Mouse (Mus musculus): ENCODE measurements around the gene Klf17. TPM values are rescaled to one million over a fixed set of nuclear protein-coding genes. Genes with fewer than 3 reads are reported as not detected.
"Not testable (repeated sequence)": the region's sequence is repeated elsewhere in the genome, so short reads cannot be mapped to it uniquely, and the experiment has no call there.

Klf17 gene
- polyA plus RNA-seq, 1 experiment, result not detected

DNA sequence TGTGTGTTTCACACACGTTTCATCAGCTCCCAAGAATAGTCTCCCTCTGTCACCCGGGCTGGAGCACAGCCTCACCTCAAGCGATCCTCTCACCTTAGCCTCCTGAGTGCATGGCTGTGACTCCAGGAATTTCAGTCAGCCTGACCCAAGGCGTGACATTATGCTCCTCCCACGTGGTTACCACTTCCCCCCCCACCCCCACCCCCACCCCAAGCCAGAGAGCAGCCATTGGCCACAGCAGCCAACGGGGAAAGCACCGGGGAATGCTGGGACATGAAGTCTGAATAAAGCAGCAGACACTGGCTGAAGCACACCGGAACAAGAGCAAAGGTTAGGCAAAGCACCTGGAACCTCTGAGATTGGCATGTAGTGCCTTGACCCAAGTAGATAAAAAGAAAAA lies 21.5 kb upstream of the Klf17 start:
- DNase-seq, result peak; percentile 79
- no peak overlapping the region for H3K27ac ChIP-seq (ENCODE audit: insufficient read depth, low read depth, low read length)
- peak overlapping the region; percentile 7; the same call in 1 of the 2 replicates for H3K4me3 ChIP-seq (ENCODE audit: insufficient read depth, low read depth, low read length)

DNA sequence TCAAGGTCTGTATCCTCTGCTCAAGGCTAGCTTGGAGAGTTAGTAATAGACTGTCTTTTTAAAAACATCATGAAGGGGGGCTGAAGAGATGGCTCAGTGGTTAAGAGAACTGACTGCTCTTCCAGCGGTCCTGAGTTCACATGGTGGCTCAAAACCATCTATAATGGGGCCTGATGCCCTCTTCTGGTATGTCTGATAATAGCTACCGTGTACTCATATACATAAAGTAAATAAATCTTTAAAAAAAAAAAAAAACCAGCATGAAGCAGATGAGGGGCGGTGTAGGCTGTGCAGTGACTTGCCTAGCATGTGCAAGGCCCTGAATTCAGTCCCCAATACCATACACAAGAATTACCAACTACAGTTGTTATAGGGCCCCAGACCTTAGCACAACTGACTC lies 17.5 kb upstream of the Klf17 start:
- WGBS, result 83% methylated on average over 3 of the region's 3 CpGs

More for the DNA sequence above, 21.5 kb upstream of the Klf17 start:
- no peaks in the 10 kb centered on the region for H3K4me1 ChIP-seq (ENCODE audit: control insufficient read depth, insufficient read depth, low read length)
- TF ChIP-seq CTCF (conservative IDR thresholded peaks at IDR 0.05; ENCODE audit: insufficient read depth, insufficient read length, low read depth, low read length), result no peak
- no peak for TF ChIP-seq POLR2A (IDR thresholded peaks at IDR 0.05; ENCODE audit: low read depth, low read length)
- WGBS, result 19% methylated on average over 8 of the region's 8 CpGs
- no peaks in the 10 kb centered on the region for H3K27me3 ChIP-seq (replicated peaks; ENCODE audit: control insufficient read depth, insufficient read depth, low read length)
- H3K36me3 ChIP-seq (ENCODE audit: control insufficient read depth, insufficient read depth, low read length), result no peaks in the 10 kb centered on the region

GRCm38 (mm10) chr4:117772960-117773359 lies 7.5 kb upstream of the Klf17 start:
- no peak for DNase-seq
- Histone ChIP-seq H3K4me1 (ENCODE audit: control insufficient read depth, insufficient read depth, low read length) (no peaks in the 10 kb centered on the region), H3K27ac (ENCODE audit: insufficient read depth, low read depth, low read length) (no peak overlapping the region), H3K36me3 (ENCODE audit: control insufficient read depth, insufficient read depth, low read length) (no peaks in the 10 kb centered on the region), H3K27me3 (replicated peaks; ENCODE audit: control insufficient read depth, insufficient read depth, low read length) (no peaks in the 10 kb centered on the region), H3K4me3 (ENCODE audit: insufficient read depth, low read depth, low read length) (no peak overlapping the region)
- TF ChIP-seq CTCF (conservative IDR thresholded peaks at IDR 0.05; ENCODE audit: insufficient read depth, insufficient read length, low read depth, low read length) (no peak), POLR2A (IDR thresholded peaks at IDR 0.05; ENCODE audit: low read depth, low read length) (no peak)
- WGBS, result 43% methylated on average over 9 of the region's 9 CpGs

More for the DNA sequence above, 17.5 kb upstream of the Klf17 start:
- no peaks in the 10 kb centered on the region for H3K36me3 ChIP-seq (ENCODE audit: control insufficient read depth, insufficient read depth, low read length)
- no peak for DNase-seq
- H3K27ac ChIP-seq (ENCODE audit: insufficient read depth, low read depth, low read length), result no peak overlapping the region
- no peak for TF ChIP-seq POLR2A (IDR thresholded peaks at IDR 0.05; ENCODE audit: low read depth, low read length)
- no peak for TF ChIP-seq CTCF (conservative IDR thresholded peaks at IDR 0.05; ENCODE audit: insufficient read depth, insufficient read length, low read depth, low read length)
- no peaks in the 10 kb centered on the region for H3K27me3 ChIP-seq (replicated peaks; ENCODE audit: control insufficient read depth, insufficient read depth, low read length)
- H3K4me3 ChIP-seq (ENCODE audit: insufficient read depth, low read depth, low read length), result no peak overlapping the region
- no peaks in the 10 kb centered on the region for H3K4me1 ChIP-seq (ENCODE audit: control insufficient read depth, insufficient read depth, low read length)

DNA sequence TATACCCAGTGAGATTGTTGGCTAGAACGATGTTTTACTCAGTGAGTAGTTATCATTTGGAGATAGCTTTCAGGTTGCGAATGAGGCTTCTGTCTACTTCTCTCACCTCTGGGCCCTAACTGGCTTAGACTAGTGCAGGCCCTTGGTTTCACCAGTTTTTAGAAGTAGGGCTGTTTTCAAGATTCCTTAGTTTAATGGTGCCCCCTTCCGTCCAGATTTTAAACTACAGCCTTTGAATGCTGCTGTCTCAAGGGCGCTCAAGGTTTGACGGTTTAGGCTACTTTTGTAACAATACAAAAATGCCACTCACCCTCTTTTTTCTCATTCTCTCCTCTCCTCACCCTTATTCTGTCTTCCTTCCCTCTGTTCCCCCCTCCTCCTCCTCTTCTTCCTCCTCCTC lies 5.5 kb upstream of the Klf17 start:
- Histone ChIP-seq H3K36me3 (ENCODE audit: control insufficient read depth, insufficient read depth, low read length) (no peaks in the 10 kb centered on the region), H3K27me3 (replicated peaks; ENCODE audit: control insufficient read depth, insufficient read depth, low read length) (no peaks in the 10 kb centered on the region), H3K4me3 (ENCODE audit: insufficient read depth, low read depth, low read length) (no peak overlapping the region), H3K27ac (ENCODE audit: insufficient read depth, low read depth, low read length) (no peak overlapping the region), H3K4me1 (ENCODE audit: control insufficient read depth, insufficient read depth, low read length) (no peaks in the 10 kb centered on the region)
- TF ChIP-seq CTCF (conservative IDR thresholded peaks at IDR 0.05; ENCODE audit: insufficient read depth, insufficient read length, low read depth, low read length), result peak; percentile 41
- no peak for TF ChIP-seq POLR2A (IDR thresholded peaks at IDR 0.05; ENCODE audit: low read depth, low read length)
- DNase-seq, result peak; percentile 80
- 21% methylated on average over 5 of the region's 5 CpGs for WGBS

DNA sequence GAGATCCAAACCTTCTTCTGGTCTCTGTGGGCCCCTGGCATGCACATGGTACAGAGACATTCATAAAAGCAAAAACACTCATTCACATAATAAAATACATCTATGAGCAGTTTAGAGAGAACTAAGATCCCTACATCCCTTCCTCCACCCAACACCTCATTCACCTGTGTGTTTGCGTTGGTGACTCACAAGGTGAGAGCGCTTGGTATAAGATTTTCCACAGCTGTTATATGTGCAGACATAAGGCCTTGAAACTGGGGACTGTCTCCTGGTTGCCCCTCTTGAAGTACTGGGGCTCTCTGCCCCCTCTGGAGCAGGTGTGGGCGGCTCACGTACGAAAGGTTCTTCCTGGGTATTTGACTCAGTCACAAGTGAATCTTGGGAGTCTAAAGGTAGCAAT lies 5.3 kb downstream of the Klf17 start:
- Histone ChIP-seq H3K4me1 (ENCODE audit: control insufficient read depth, insufficient read depth, low read length) (no peaks in the 10 kb centered on the region), H3K36me3 (ENCODE audit: control insufficient read depth, insufficient read depth, low read length) (no peaks in the 10 kb centered on the region), H3K27me3 (replicated peaks; ENCODE audit: control insufficient read depth, insufficient read depth, low read length) (no peaks in the 10 kb centered on the region), H3K27ac (ENCODE audit: insufficient read depth, low read depth, low read length) (no peak overlapping the region), H3K4me3 (ENCODE audit: insufficient read depth, low read depth, low read length) (no peak overlapping the region)
- DNase-seq, result no peak
- WGBS, result 93% methylated on average over 5 of the region's 5 CpGs
- no peak for TF ChIP-seq CTCF (conservative IDR thresholded peaks at IDR 0.05; ENCODE audit: insufficient read depth, insufficient read length, low read depth, low read length)
- TF ChIP-seq POLR2A (IDR thresholded peaks at IDR 0.05; ENCODE audit: low read depth, low read length), result no peak

- not testable (repeated sequence) for H3K27me3 ChIP-seq (replicated peaks; ENCODE audit: control insufficient read depth, insufficient read depth, low read length); H3K4me1 ChIP-seq (ENCODE audit: control insufficient read depth, insufficient read depth, low read length); H3K27ac ChIP-seq (ENCODE audit: insufficient read depth, low read depth, low read length); DNase-seq; H3K4me3 ChIP-seq (ENCODE audit: insufficient read depth, low read depth, low read length); H3K36me3 ChIP-seq (ENCODE audit: control insufficient read depth, insufficient read depth, low read length)
- WGBS, result 52% methylated on average over 5 of the region's 5 CpGs
Observed at GRCm38 (mm10) chr4:117752469-117752868, 13.0 kb downstream of the Klf17 start.

DNA sequence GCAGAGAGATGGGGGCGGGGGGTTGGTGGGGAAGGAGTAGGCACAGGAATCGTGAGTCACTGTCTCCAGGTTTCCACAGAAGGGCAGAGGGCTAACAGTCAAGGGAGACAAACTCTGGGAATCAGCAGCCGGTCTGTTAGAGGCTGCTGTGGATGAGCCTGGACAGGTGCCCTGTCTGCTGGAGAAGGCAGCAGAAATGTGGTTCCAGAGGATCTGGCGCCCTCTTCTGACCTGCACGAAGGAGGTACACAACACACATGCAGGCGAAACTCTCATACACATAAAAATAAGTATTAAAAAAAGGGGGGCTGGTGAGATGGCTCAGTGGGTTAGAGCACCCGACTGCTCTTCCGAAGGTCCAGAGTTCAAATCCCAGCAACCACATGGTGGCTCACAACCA lies 27.9 kb downstream of the Klf17 start:
- 47% methylated on average over 8 of the region's 8 CpGs for WGBS

GRCm38 (mm10) chr4:117731926-117732325 lies 33.5 kb downstream of the Klf17 start:
- H3K4me1 ChIP-seq (ENCODE audit: control insufficient read depth, insufficient read depth, low read length), result no peaks in the 10 kb centered on the region
- no peak overlapping the region for H3K27ac ChIP-seq (ENCODE audit: insufficient read depth, low read depth, low read length)
- H3K36me3 ChIP-seq (ENCODE audit: control insufficient read depth, insufficient read depth, low read length), result no peaks in the 10 kb centered on the region
- no peak for DNase-seq
- WGBS, result 75% methylated on average over 3 of the region's 3 CpGs
- no peak overlapping the region for H3K4me3 ChIP-seq (ENCODE audit: insufficient read depth, low read depth, low read length)
- H3K27me3 ChIP-seq (replicated peaks; ENCODE audit: control insufficient read depth, insufficient read depth, low read length), result no peaks in the 10 kb centered on the region
- no peak for TF ChIP-seq CTCF (conservative IDR thresholded peaks at IDR 0.05; ENCODE audit: insufficient read depth, insufficient read length, low read depth, low read length)
- TF ChIP-seq POLR2A (IDR thresholded peaks at IDR 0.05; ENCODE audit: low read depth, low read length), result no peak

More for the DNA sequence above, 27.9 kb downstream of the Klf17 start:
- DNase-seq, result peak; percentile 24
- Histone ChIP-seq H3K27ac (ENCODE audit: insufficient read depth, low read depth, low read length) (no peak overlapping the region), H3K36me3 (ENCODE audit: control insufficient read depth, insufficient read depth, low read length) (no peaks in the 10 kb centered on the region), H3K4me3 (ENCODE audit: insufficient read depth, low read depth, low read length) (no peak overlapping the region), H3K27me3 (replicated peaks; ENCODE audit: control insufficient read depth, insufficient read depth, low read length) (no peaks in the 10 kb centered on the region), H3K4me1 (ENCODE audit: control insufficient read depth, insufficient read depth, low read length) (no peaks in the 10 kb centered on the region)
- TF ChIP-seq POLR2A (IDR thresholded peaks at IDR 0.05; ENCODE audit: low read depth, low read length) (no peak), CTCF (conservative IDR thresholded peaks at IDR 0.05; ENCODE audit: insufficient read depth, insufficient read length, low read depth, low read length) (peak; percentile 65)

Measured in kidney, adult 2 months (tissue).